Mouse (Mus musculus) heart, adult 2 months (tissue): ENCODE data around the gene Rmnd5a.

ENCODE experiments used
- CTCF ChIP-seq: fragments of 200-600 bp; IDR thresholded peaks from 2 replicates; pipeline ENCODE4 v1.8.1; 2022; ENCODE audit warnings: antibody characterized with exemption, mild to moderate bottlenecking, moderate library complexity
- EP300 ChIP-seq: fragments of 200-500 bp; IDR thresholded peaks from 2 replicates; pipeline ENCODE4 v1.6.1; 2011; ENCODE audit warnings: low read depth, low read length, control low read depth; ENCODE audit not compliant: insufficient read depth

- no peak for TF ChIP-seq CTCF
- TF ChIP-seq EP300 = no peak
Measured at GRCm38 (mm10) chr6:71415446-71415845, 25.0 kb downstream of the Rmnd5a start.
